Mouse (Mus musculus) megakaryocyte, embryonic 14.5 days (primary cell): ENCODE measurements at regions not wholly inside any gene's neighbourhood (a gene's known extent, or its start where the extent isn't known, plus 50 kb on each side); places are given as distances from the start of the nearest gene placed in this dataset.

Experiments
- FLI1 ChIP-seq: IDR thresholded peaks from 2 replicates; pipeline ENCODE4 v1.6.1; 2012; ENCODE audit warnings: low read length, inconsistent platforms, mixed read lengths
- GATA1 ChIP-seq: IDR thresholded peaks from 3 replicates; pipeline ENCODE4 v1.6.1; 2012; ENCODE audit warnings: mixed read lengths, low read length, inconsistent platforms, borderline replicate concordance

GRCm38 (mm10) chr1:179862941-179863340, 59.5 kb upstream of the Ahctf1 start:
- TF ChIP-seq GATA1 (no peak), FLI1 (no peak)
